Mouse (Mus musculus): ENCODE results near the gene Sohlh1. TPM values are rescaled to one million over a fixed set of nuclear protein-coding genes. Genes with fewer than 3 reads are reported as not detected.

The Sohlh1 gene
- polyA plus RNA-seq (2011; ENCODE audit: insufficient read depth, insufficient read length, low read depth, missing spikeins): not detected in 2 replicates

DNA sequence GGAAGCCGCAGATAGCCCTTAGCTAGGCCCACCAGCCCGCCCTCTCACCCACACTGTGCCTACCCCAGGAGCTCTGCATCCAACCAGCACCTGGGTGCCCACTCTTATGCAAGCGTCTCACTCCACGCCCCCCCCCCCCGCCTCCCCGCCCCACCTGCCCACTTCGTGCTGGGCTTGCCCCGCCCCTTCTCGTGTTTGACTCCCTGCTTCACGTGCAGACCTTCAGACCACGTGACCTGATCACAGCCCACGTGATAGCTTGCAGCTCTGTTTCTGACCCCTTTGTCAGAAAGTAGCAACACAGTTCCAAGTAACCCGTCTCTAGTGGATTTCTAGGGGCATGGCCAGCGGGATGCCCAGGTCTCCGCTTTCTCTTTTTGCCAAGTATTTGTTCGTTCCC is at the start of gene Sohlh1:
Sohlh1 (minus strand) TSS at position 23 of the 400 bp plus-strand sequence.
- H3K36me3 ChIP-seq (ENCODE audit: control insufficient read depth, insufficient read depth, low read length, poor library complexity, severe bottlenecking): no peaks in the 10 kb centered on the region
- H3K27me3 ChIP-seq (ENCODE audit: control insufficient read depth, insufficient read depth, low read length, poor library complexity, severe bottlenecking): no peaks in the 10 kb centered on the region
- no peak within 1 kb of the TSS for H3K9ac ChIP-seq (ENCODE audit: low read depth, poor library complexity, severe bottlenecking)
- H3K27ac ChIP-seq (ENCODE audit: insufficient read depth, low read length): no peak within 1 kb of the TSS
- no peaks in the 10 kb centered on the region for H3K4me1 ChIP-seq (ENCODE audit: control insufficient read depth, insufficient read depth, low read length)
- H3K9me3 ChIP-seq (replicated peaks; ENCODE audit: control insufficient read depth, insufficient read depth, low read length, poor library complexity, severe bottlenecking): no peaks in the 10 kb centered on the region
- TF ChIP-seq CTCF (IDR thresholded peaks at IDR 0.05; ENCODE audit: low read depth, low read length) (no peak), POLR2A (IDR thresholded peaks at IDR 0.05; ENCODE audit: insufficient read depth, low read length) (no peak), EP300 (IDR thresholded peaks at IDR 0.05; ENCODE audit: insufficient read depth, low read depth, low read length) (no peak)
- H3K4me3 ChIP-seq (ENCODE audit: low read depth, low read length): no peak within 1 kb of the TSS

DNA sequence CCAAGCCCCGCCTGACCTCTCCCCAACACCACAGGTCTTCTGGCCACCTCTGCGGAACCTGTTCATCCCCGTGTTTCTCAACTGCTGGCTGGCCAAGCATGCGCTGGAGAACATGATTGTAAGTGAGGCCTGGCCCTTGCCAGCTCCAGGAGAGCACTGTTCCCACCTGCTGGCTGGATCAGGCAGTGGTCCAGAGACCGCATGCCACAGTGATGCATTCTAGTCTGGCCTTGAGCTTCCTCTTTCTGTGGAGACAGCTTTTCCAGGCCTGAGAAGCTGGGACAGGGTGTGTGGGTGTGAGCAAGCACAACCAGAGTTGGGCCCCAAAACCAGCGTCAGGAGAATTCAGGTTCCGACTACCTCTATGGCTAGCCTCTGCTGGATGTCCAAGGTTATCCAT is 45.4 kb upstream of the Sohlh1 start:
- no peak for TF ChIP-seq POLR2A (IDR thresholded peaks at IDR 0.05; ENCODE audit: insufficient read depth, low read length)
- H3K4me1 ChIP-seq (ENCODE audit: control insufficient read depth, insufficient read depth, low read length): no peaks in the 10 kb centered on the region
- no peaks in the 10 kb centered on the region for H3K36me3 ChIP-seq (ENCODE audit: control insufficient read depth, insufficient read depth, low read length, poor library complexity, severe bottlenecking)
- no peaks in the 10 kb centered on the region for H3K27me3 ChIP-seq (ENCODE audit: control insufficient read depth, insufficient read depth, low read length, poor library complexity, severe bottlenecking)
- no peaks in the 10 kb centered on the region for H3K9me3 ChIP-seq (replicated peaks; ENCODE audit: control insufficient read depth, insufficient read depth, low read length, poor library complexity, severe bottlenecking)
- H3K27ac ChIP-seq (ENCODE audit: insufficient read depth, low read length): no peak overlapping the region
- H3K9ac ChIP-seq (ENCODE audit: low read depth, poor library complexity, severe bottlenecking): no peak overlapping the region
- H3K4me3 ChIP-seq (ENCODE audit: low read depth, low read length): no peak overlapping the region

DNA sequence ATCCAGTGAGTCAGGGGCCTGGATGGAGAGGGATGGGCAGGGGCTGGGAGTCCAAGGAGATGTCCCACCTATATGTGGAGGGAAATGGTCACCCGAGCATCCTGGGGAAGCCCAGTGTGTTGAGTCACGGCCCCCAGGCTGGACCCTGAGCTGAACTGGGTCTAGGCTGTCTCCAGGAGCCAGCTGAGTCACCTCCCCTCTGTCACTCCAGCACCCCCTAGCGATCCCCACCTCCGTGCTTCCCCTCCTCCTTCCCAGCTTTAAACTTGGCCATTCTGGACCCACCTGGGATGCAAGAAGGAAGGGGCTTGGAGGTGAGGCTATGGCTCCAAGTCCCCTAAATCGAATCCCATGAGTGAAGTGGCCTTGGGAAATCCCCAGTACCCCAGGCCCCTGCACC is 41.1 kb upstream of the Sohlh1 start:
- Histone ChIP-seq H3K9me3 (replicated peaks; ENCODE audit: control insufficient read depth, insufficient read depth, low read length, poor library complexity, severe bottlenecking) (no peaks in the 10 kb centered on the region), H3K27ac (ENCODE audit: insufficient read depth, low read length) (no peak overlapping the region), H3K36me3 (ENCODE audit: control insufficient read depth, insufficient read depth, low read length, poor library complexity, severe bottlenecking) (no peaks in the 10 kb centered on the region), H3K9ac (ENCODE audit: low read depth, poor library complexity, severe bottlenecking) (no peak overlapping the region), H3K4me1 (ENCODE audit: control insufficient read depth, insufficient read depth, low read length) (no peaks in the 10 kb centered on the region), H3K27me3 (ENCODE audit: control insufficient read depth, insufficient read depth, low read length, poor library complexity, severe bottlenecking) (no peaks in the 10 kb centered on the region), H3K4me3 (ENCODE audit: low read depth, low read length) (no peak overlapping the region)
- TF ChIP-seq EP300 (IDR thresholded peaks at IDR 0.05; ENCODE audit: insufficient read depth, low read depth, low read length) (no peak), CTCF (IDR thresholded peaks at IDR 0.05; ENCODE audit: low read depth, low read length) (no peak), POLR2A (IDR thresholded peaks at IDR 0.05; ENCODE audit: insufficient read depth, low read length) (no peak)

GRCm38 (mm10) chr2:25887226-25887625 is 40.2 kb upstream of the Sohlh1 start:
- no peak overlapping the region for H3K4me3 ChIP-seq (ENCODE audit: low read depth, low read length)
- no peaks in the 10 kb centered on the region for H3K36me3 ChIP-seq (ENCODE audit: control insufficient read depth, insufficient read depth, low read length, poor library complexity, severe bottlenecking)
- no peak overlapping the region for H3K9ac ChIP-seq (ENCODE audit: low read depth, poor library complexity, severe bottlenecking)
- H3K27ac ChIP-seq (ENCODE audit: insufficient read depth, low read length): no peak overlapping the region
- no peaks in the 10 kb centered on the region for H3K9me3 ChIP-seq (replicated peaks; ENCODE audit: control insufficient read depth, insufficient read depth, low read length, poor library complexity, severe bottlenecking)
- H3K4me1 ChIP-seq (ENCODE audit: control insufficient read depth, insufficient read depth, low read length): no peaks in the 10 kb centered on the region
- no peak for TF ChIP-seq EP300 (IDR thresholded peaks at IDR 0.05; ENCODE audit: insufficient read depth, low read depth, low read length)
- no peaks in the 10 kb centered on the region for H3K27me3 ChIP-seq (ENCODE audit: control insufficient read depth, insufficient read depth, low read length, poor library complexity, severe bottlenecking)

DNA sequence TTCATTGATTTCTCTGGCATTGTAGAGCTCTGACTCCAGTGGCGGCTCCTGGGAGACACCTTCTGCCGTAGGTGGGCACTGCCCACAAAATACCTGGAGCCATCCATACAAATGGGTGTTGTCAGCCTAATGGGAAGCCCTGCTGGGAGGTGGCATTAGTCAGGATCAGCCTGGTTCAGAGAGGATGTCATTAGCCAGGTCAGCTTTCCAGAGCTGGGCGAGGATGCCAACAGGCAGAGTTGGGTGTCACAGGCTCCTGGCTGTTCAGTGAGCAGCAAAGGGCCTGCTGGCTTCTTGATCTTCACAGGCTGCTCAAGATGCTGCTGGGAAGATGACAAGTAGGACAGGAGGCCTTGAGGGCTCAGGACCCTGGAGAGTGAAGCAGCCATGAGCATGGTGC is 37.7 kb upstream of the Sohlh1 start:
- Histone ChIP-seq H3K4me1 (ENCODE audit: control insufficient read depth, insufficient read depth, low read length) (no peaks in the 10 kb centered on the region), H3K4me3 (ENCODE audit: low read depth, low read length) (no peak overlapping the region), H3K36me3 (ENCODE audit: control insufficient read depth, insufficient read depth, low read length, poor library complexity, severe bottlenecking) (no peaks in the 10 kb centered on the region), H3K27me3 (ENCODE audit: control insufficient read depth, insufficient read depth, low read length, poor library complexity, severe bottlenecking) (no peaks in the 10 kb centered on the region), H3K9me3 (replicated peaks; ENCODE audit: control insufficient read depth, insufficient read depth, low read length, poor library complexity, severe bottlenecking) (no peaks in the 10 kb centered on the region), H3K9ac (ENCODE audit: low read depth, poor library complexity, severe bottlenecking) (no peak overlapping the region), H3K27ac (ENCODE audit: insufficient read depth, low read length) (no peak overlapping the region)
- TF ChIP-seq EP300 (IDR thresholded peaks at IDR 0.05; ENCODE audit: insufficient read depth, low read depth, low read length): no peak
- TF ChIP-seq CTCF (IDR thresholded peaks at IDR 0.05; ENCODE audit: low read depth, low read length): no peak
- TF ChIP-seq POLR2A (IDR thresholded peaks at IDR 0.05; ENCODE audit: insufficient read depth, low read length): no peak

GRCm38 (mm10) chr2:25882276-25882675 is 35.2 kb upstream of the Sohlh1 start:
- H3K9ac ChIP-seq (ENCODE audit: low read depth, poor library complexity, severe bottlenecking): no peak overlapping the region
- no peak for TF ChIP-seq EP300 (IDR thresholded peaks at IDR 0.05; ENCODE audit: insufficient read depth, low read depth, low read length)
- no peak for TF ChIP-seq CTCF (IDR thresholded peaks at IDR 0.05; ENCODE audit: low read depth, low read length)
- no peak for TF ChIP-seq POLR2A (IDR thresholded peaks at IDR 0.05; ENCODE audit: insufficient read depth, low read length)
- no peaks in the 10 kb centered on the region for H3K36me3 ChIP-seq (ENCODE audit: control insufficient read depth, insufficient read depth, low read length, poor library complexity, severe bottlenecking)
- H3K9me3 ChIP-seq (replicated peaks; ENCODE audit: control insufficient read depth, insufficient read depth, low read length, poor library complexity, severe bottlenecking): no peaks in the 10 kb centered on the region
- no peak overlapping the region for H3K27ac ChIP-seq (ENCODE audit: insufficient read depth, low read length)
- no peaks in the 10 kb centered on the region for H3K4me1 ChIP-seq (ENCODE audit: control insufficient read depth, insufficient read depth, low read length)
- no peak overlapping the region for H3K4me3 ChIP-seq (ENCODE audit: low read depth, low read length)
- H3K27me3 ChIP-seq (ENCODE audit: control insufficient read depth, insufficient read depth, low read length, poor library complexity, severe bottlenecking): no peaks in the 10 kb centered on the region; the same call in 1 of the 2 replicates

All from ES-Bruce4 (cell line).